Mouse (Mus musculus) G1E (cell line): ENCODE data around the gene Men1. TPM values are rescaled to one million over a fixed set of nuclear protein-coding genes. Genes with fewer than 3 reads are reported as not detected.
"Not testable (repeated sequence)": the region's sequence is repeated elsewhere in the genome, so short reads cannot be mapped to it uniquely, and the experiment has no call there.

Experiments
- ATAC-seq: 2 replicates; pipeline ENCODE4 v1.8.0; 2016; ENCODE audit warnings: mild to moderate bottlenecking; ENCODE audit not compliant: insufficient number of reproducible peaks, poor library complexity, low FRiP score, severe bottlenecking; ENCODE audit errors: extremely low read depth
- DNase-seq: peaks from one replicate; pipeline ENCODE4 v3.0.0; 2012; ENCODE audit warnings: low spot score
- H3K27me3 ChIP-seq: 2 replicates; pipeline ENCODE4 v1.6.1; 2012; ENCODE audit warnings: mild to moderate bottlenecking, low read length, inconsistent platforms; ENCODE audit not compliant: insufficient read depth
- H3K36me3 ChIP-seq: replicated peaks from 2 replicates; pipeline ENCODE3; 2012; ENCODE audit warnings: mild to moderate bottlenecking, inconsistent platforms
- H3K4me1 ChIP-seq: 2 replicates; pipeline ENCODE4 v1.6.1; 2012; ENCODE audit warnings: low read depth, low read length, inconsistent platforms, mixed read lengths; ENCODE audit not compliant: insufficient read depth
- H3K4me3 ChIP-seq: 2 replicates; pipeline ENCODE4 v1.5.1; 2012; ENCODE audit warnings: low read depth, mild to moderate bottlenecking, inconsistent platforms, low read length, moderate library complexity, mixed read lengths
- H3K9me3 ChIP-seq: replicated peaks from 2 replicates; pipeline ENCODE4 v1.6.1; 2012; ENCODE audit warnings: inconsistent platforms
- CTCF ChIP-seq: IDR thresholded peaks from 2 replicates; pipeline ENCODE4 v1.5.1; 2012; ENCODE audit warnings: low read depth, low read length, inconsistent platforms, mixed read lengths
- GATA1 ChIP-seq: IDR thresholded peaks from 2 replicates; pipeline ENCODE4 v1.6.1; 2012; ENCODE audit warnings: borderline replicate concordance, low read length, inconsistent platforms, mixed read lengths
- GATA2 ChIP-seq: IDR thresholded peaks from 2 replicates; pipeline ENCODE4 v1.6.1; 2012; ENCODE audit warnings: low read depth, low read length, inconsistent platforms, borderline replicate concordance
- POLR2AphosphoS5 ChIP-seq: IDR thresholded peaks from 2 replicates; pipeline ENCODE4 v1.6.1; 2012; ENCODE audit warnings: low read depth, low read length, inconsistent platforms; ENCODE audit not compliant: insufficient replicate concordance
- TAL1 ChIP-seq: conservative IDR thresholded peaks from 2 replicates; pipeline ENCODE4 v1.6.1; 2012; ENCODE audit warnings: low read depth, low read length, inconsistent platforms, mixed read lengths
- polyA plus RNA-seq: library from polyadenylated mRNA; stranded (reverse); fragments of >175 nt; gene quantifications from 2 replicates; pipeline ENCODE4 v1.2.3, GENCODE M21; 2012
- total RNA-seq, 2 experiments: library from RNA; stranded (forward) in 1 of 2; stranded (reverse) in 1 of 2; fragments of 200-1000 nt in 1 of 2; fragments of >200 nt in 1 of 2; fragmentation: Nextera tagmentation in 1 of 2; gene quantifications; 2 replicates each; pipeline ENCODE4 v1.2.3; 2014 to 2017

The Men1 gene
- total and polyA plus RNA-seq, 3 experiments: 30.9 to 146 (median 53.9) TPM

DNA sequence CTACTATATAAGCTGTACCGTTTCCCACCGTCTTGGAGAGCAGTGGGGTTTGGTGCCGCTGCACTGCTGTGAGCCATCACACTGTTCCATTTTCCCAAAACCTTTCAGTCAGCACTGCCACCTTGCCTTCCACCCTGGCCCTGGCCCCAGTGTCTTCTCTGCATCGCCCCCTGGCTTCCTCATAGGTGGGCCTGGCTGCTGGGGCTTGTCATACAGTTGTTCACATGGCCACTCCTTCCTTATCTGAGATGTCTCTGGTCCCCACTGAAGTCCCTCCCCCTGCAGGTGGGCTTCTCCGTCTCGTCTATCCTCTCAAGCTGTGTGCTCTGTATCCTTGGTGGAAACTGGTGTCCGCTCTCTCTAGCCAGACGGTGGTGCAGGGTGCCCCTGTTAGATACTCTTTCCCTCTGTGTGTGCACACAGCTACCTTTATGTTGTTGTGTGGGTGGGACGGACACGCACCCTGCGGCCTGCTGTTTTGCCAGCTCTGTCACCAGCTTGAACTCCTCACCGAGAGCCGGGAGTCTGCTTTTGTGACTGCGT, 45.0 kb upstream of the Men1 start:
- H3K4me3 ChIP-seq: peak overlapping the region; percentile 13; the same call in 1 of the 2 replicates
- H3K4me1 ChIP-seq: peaks cover 92% of the 10 kb centered on the region
- ATAC-seq: no peak

DNA sequence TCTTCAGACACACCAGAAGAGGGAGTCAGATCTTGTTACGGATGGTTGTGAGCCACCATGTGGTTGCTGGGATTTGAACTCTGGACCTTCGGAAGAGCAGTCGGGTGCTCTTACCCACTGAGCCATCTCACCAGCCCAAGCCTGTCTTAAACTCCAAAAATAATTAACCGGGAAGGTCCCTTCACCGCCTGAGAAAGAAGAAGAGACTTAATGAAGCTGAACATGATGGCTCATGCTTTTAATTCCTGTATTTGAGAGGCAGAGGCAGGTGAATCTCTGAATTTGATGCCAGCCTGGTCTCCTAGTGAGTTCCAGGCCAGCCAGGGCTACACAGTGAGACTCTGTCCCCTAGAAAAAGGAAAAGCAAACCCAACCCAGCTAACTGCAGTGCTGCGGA, 44.1 kb upstream of the Men1 start:
- H3K27me3 ChIP-seq, H3K9me3 ChIP-seq, DNase-seq, ATAC-seq: not testable (repeated sequence)
- Histone ChIP-seq H3K4me1 (peaks cover 92% of the 10 kb centered on the region), H3K4me3 (peak overlapping the region; percentile 64; the same call in 1 of the 2 replicates), H3K36me3 (peaks cover 92% of the 10 kb centered on the region)

More for the DNA sequence above, 45.0 kb upstream of the Men1 start:
- H3K27me3 ChIP-seq: no peaks in the 10 kb centered on the region
- peaks cover 92% of the 10 kb centered on the region for H3K36me3 ChIP-seq
- DNase-seq: no peak
- no peaks in the 10 kb centered on the region for H3K9me3 ChIP-seq
- TF ChIP-seq GATA1 (no peak), CTCF (no peak), GATA2 (no peak), TAL1 (no peak), POLR2AphosphoS5 (no peak)

DNA sequence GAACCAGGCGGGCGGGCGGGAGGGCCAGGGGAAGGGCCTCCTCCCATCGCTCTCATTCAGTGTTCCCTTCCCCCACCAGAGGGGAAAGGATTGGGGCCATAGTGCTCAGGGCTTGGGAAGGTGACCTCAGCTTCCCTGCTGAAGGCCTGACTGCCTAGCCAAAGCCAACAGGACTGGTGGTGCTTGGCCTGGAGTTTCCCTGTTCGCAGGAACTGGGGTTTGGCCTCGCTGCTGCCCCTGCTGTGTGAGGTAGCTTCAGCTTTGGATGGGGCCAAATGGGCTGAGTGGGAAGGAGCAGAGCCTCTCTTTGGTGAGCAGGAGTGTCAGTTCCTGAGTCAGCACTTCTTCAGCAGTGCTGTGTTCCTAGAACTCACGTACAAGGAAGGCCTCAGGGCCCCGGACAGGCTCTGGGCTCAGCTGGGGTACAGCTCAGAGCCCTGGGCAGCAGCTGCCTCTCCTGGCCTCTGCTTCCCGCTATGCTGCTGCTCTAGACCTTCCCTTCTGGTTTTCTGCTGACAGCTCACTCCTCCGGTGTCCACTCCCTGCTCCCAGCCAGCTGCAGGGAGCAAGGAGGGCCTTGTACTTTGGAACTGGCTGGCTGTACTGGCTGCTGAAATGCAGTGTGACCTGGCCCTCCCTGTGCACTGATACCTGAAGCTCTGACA, 43.5 kb upstream of the Men1 start:
- TF ChIP-seq POLR2AphosphoS5: no peak
- no peak for TF ChIP-seq GATA2
- no peak for TF ChIP-seq CTCF
- no peak for TF ChIP-seq GATA1
- TF ChIP-seq TAL1: no peak
- Histone ChIP-seq H3K4me3 (peak overlapping the region; percentile 64; the same call in 1 of the 2 replicates), H3K27me3 (no peaks in the 10 kb centered on the region), H3K36me3 (peaks cover 92% of the 10 kb centered on the region), H3K9me3 (no peaks in the 10 kb centered on the region), H3K4me1 (peaks cover 92% of the 10 kb centered on the region)
- ATAC-seq (peak; percentile 77), DNase-seq (peak; percentile 72)

DNA sequence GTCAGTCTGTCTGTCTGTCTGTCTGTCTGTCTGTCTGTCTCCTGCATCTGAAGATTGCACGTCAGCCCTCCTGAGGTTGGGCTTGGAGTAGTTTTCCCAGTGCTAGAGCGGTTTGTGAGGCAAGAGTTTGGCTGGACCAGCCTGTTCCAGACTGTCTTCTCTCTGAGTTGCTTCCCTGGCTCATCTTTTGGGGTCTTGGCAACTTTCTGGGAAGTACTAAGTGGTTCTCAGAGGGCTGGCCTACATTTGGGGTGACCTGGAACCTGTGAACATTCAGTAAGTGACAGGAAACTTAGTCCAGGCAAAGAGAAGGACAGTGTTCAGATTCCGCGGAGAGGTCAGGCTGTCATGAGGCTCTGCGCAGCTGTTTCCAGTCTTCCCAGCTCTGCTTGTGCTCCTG, 42.5 kb upstream of the Men1 start:
- H3K4me1 ChIP-seq: peaks cover 92% of the 10 kb centered on the region
- no peak for DNase-seq
- peaks cover 92% of the 10 kb centered on the region for H3K36me3 ChIP-seq
- no peak overlapping the region for H3K4me3 ChIP-seq
- H3K27me3 ChIP-seq: no peaks in the 10 kb centered on the region
- ATAC-seq: no peak
- no peak for TF ChIP-seq POLR2AphosphoS5
- TF ChIP-seq GATA1: no peak
- TF ChIP-seq CTCF: no peak
- H3K9me3 ChIP-seq: no peaks in the 10 kb centered on the region

DNA sequence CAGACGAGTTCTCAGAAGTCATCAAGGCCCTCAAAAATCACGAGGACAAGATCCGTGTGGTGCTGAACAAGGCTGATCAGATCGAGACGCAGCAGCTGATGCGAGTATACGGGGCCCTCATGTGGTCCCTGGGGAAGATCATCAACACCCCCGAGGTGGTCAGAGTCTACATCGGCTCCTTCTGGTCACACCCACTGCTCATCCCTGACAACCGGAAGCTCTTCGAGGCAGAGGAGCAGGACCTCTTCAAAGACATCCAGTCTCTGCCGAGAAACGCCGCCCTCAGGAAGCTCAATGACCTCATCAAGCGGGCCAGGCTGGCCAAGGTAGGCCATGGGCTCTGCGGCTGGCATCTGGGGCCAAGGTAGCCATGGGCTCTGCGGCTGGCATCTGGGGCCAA, 40.5 kb upstream of the Men1 start:
- TF ChIP-seq POLR2AphosphoS5 (no peak), CTCF (no peak), GATA2 (no peak), GATA1 (no peak), TAL1 (no peak)
- Histone ChIP-seq H3K27me3 (no peaks in the 10 kb centered on the region), H3K36me3 (peaks cover 94% of the 10 kb centered on the region), H3K4me1 (peaks cover 93% of the 10 kb centered on the region), H3K9me3 (no peaks in the 10 kb centered on the region), H3K4me3 (no peak overlapping the region)
- DNase-seq: no peak
- ATAC-seq: no peak

DNA sequence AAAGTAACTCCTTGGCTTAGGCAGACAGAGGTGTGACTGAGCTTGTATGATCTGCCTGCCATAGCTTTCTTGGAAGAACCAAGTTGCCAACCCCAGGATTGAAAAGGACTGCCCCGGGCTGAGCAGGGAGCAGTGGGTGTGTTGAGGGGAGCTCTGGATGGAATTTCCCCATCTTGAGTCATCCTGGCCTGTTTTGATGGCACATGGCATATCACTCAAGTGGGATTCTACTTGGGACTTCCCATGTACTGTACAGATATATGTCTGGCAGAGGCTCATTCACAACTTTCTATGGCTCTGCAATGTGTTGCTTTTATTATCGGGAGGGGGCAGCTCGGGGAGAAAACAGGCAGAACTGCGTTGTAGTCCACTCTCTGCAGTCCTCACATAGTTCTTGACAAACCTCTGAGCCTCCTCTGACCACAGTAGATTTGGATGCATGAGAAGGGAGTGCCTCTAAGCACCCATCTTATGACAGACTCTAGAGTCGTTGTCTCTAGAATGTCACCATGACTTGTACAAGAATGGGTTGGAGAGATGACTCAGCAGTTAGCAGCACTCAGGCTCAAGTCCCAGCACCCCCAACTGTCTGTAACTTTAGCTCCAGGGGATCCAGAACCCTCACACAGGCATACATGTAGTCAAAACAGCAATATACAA, 38.1 kb upstream of the Men1 start:
- Histone ChIP-seq H3K9me3 (no peaks in the 10 kb centered on the region), H3K4me1 (peaks cover 92% of the 10 kb centered on the region), H3K36me3 (peaks cover 87% of the 10 kb centered on the region), H3K4me3 (no peak overlapping the region), H3K27me3 (no peaks in the 10 kb centered on the region)
- no peak for ATAC-seq
- no peak for TF ChIP-seq GATA1
- no peak for TF ChIP-seq POLR2AphosphoS5
- no peak for TF ChIP-seq GATA2
- no peak for TF ChIP-seq TAL1
- DNase-seq: no peak

DNA sequence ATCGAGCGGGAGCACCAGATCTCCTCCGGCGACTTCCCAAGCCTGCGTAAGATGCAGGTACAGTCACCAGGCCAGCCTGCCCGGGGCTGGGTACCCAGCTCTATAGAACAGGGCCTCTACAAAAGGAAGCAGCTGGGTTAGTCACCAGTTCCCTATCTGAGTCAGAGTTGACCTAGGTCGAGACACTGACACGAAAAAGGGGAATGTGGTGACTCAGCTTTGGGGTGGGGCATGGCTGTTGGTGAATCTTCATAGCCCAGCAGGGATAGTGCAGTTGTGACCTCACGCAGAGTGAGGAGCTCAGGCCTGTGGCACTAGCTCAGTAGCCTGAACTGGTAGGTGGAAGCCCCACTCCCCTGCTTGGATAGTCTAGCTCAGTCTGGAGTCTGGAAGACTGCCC, 37.1 kb upstream of the Men1 start:
- Histone ChIP-seq H3K4me1 (peaks cover 92% of the 10 kb centered on the region), H3K4me3 (peak overlapping the region; percentile 46; the same call in 1 of the 2 replicates), H3K9me3 (no peaks in the 10 kb centered on the region), H3K27me3 (no peaks in the 10 kb centered on the region), H3K36me3 (peaks cover 78% of the 10 kb centered on the region)
- TF ChIP-seq TAL1 (no peak), CTCF (no peak), POLR2AphosphoS5 (no peak), GATA1 (no peak), GATA2 (no peak)
- ATAC-seq (peak; percentile 72), DNase-seq (peak; percentile 80)
